Mouse (Mus musculus) embryo, embryonic 11.5 days (tissue): ENCODE results near the gene Mcur1.

Source experiments
- DNase-seq: peaks from one replicate; pipeline ENCODE4 v3.0.0-alpha.2; 2012; ENCODE audit warnings: low read depth, low spot score

Mcur1 gene

GRCm38 (mm10) chr13:43525363-43526134 lies 34.4 kb downstream of the Mcur1 start:
- no peak for DNase-seq

- DNase-seq, result no peak
These were observed 35.3 kb downstream of the Mcur1 start for GRCm38 (mm10) chr13:43524491-43525362.

GRCm38 (mm10) chr13:43523906-43524480 lies 36.0 kb downstream of the Mcur1 start:
- no peak for DNase-seq

- no peak for DNase-seq
These were observed 38.1 kb downstream of the Mcur1 start for GRCm38 (mm10) chr13:43521940-43522339.

GRCm38 (mm10) chr13:43519251-43519650 lies 40.7 kb downstream of the Mcur1 start:
- no peak for DNase-seq

- no peak for DNase-seq
These were observed 42.6 kb downstream of the Mcur1 start for GRCm38 (mm10) chr13:43517371-43517770.

GRCm38 (mm10) chr13:43516931-43517330 lies 43.1 kb downstream of the Mcur1 start:
- no peak for DNase-seq

- no peak for DNase-seq
These were observed 43.9 kb downstream of the Mcur1 start for GRCm38 (mm10) chr13:43516119-43516518.

- DNase-seq, result no peak
These were observed 45.0 kb downstream of the Mcur1 start for GRCm38 (mm10) chr13:43514950-43515358.

- no peak for DNase-seq
These were observed 47.3 kb downstream of the Mcur1 start for GRCm38 (mm10) chr13:43512736-43513135.

GRCm38 (mm10) chr13:43505798-43506197 lies 54.2 kb downstream of the Mcur1 start:
- DNase-seq, result no peak

- DNase-seq, result peak; percentile 52
These were observed 56.6 kb downstream of the Mcur1 start for GRCm38 (mm10) chr13:43503395-43503850.

- no peak for DNase-seq
These were observed 58.4 kb downstream of the Mcur1 start for GRCm38 (mm10) chr13:43501601-43502000.

GRCm38 (mm10) chr13:43500483-43500850 lies 59.5 kb downstream of the Mcur1 start:
- DNase-seq, result no peak

- DNase-seq, result no peak
These were observed 60.1 kb downstream of the Mcur1 start for GRCm38 (mm10) chr13:43499731-43500482.

- no peak for DNase-seq
These were observed 61.1 kb downstream of the Mcur1 start for GRCm38 (mm10) chr13:43498849-43499248.

GRCm38 (mm10) chr13:43497769-43498168 lies 62.2 kb downstream of the Mcur1 start:
- no peak for DNase-seq

GRCm38 (mm10) chr13:43496660-43497059 lies 63.3 kb downstream of the Mcur1 start:
- DNase-seq, result no peak

- DNase-seq, result no peak
These were observed 64.3 kb downstream of the Mcur1 start for GRCm38 (mm10) chr13:43495645-43496044.

- no peak for DNase-seq
These were observed 66.3 kb downstream of the Mcur1 start for GRCm38 (mm10) chr13:43493725-43494124.

GRCm38 (mm10) chr13:43493058-43493481 lies 66.9 kb downstream of the Mcur1 start:
- no peak for DNase-seq
